Mouse (Mus musculus): ENCODE data around the gene Lysmd1.
"Not testable (repeated sequence)": the region's sequence is repeated elsewhere in the genome, so short reads cannot be mapped to it uniquely, and the experiment has no call there.

Lysmd1 gene

DNA sequence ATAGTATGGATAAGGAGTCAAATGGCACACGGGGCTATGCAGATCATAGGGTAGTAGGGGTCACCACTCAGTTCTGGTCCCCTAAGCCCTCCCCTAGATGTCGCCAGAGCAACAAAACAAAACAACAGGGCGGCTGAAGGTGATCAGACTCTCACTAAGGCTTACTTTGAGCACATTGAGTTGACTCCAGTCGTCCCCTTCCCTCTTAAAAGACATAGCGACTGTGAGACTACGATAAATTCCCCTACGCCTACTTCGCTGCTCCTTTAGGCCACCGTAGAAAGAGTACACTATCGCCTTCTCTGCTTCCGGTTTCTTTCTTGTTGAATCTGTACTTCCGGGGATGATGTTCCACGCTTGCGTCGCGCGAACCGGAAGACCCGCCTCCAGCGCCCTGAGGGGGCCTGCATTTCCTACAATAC is at the start of gene Lysmd1, which contains the start of gene Scnm1:
Lysmd1 (plus strand) TSS at position 409 of the 422 bp plus-strand sequence.
Scnm1 (minus strand) TSS at position 332 of the 422 bp plus-strand sequence.
- peak; percentile 97 for DNase-seq (ENCODE audit: low read depth, low spot score)

GRCm38 (mm10) chr3:95088071-95088470 is 45.8 kb upstream of the Lysmd1 start:
- DNase-seq (ENCODE audit: low read depth, low spot score): no peak

DNA sequence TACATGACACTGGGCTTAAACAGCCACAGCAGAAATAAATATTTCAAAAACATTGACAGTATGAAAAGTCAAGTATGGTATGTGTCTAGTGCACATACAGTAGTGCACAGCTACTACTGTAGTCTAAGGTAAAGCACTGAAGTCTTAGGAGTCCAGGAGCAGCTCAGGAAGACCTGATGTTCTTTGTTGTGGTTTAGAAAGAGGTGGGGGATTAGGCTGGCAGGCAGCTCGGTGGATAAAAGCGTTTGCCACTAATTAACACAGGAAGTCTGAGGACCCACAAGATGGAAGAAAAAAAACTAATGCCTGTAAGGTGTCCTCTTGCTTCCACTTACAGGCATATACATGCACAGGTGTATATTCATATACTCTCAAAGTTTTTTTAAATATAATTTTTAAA is 33.0 kb upstream of the Lysmd1 start:
- no peak for DNase-seq (ENCODE audit: low read depth, low spot score)

DNA sequence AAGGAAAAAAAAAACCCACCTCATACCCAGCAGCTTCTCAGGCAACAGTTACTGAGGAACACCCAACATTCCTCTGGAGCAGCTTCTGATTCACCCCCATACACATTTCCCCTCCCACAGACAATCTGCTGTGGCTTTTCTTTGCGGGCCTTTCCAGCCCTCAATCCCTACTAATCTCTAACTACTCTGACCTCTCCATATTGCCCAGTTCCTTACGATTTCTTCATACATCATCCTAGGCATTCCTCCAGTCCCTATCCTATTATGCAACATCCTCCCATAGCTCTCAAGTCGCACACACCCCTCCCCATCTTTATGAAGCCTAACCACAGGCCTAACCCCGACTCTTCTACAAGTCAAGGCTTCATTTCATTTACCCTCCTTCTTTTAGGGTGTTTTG is 28.8 kb upstream of the Lysmd1 start:
- DNase-seq (ENCODE audit: low read depth, low spot score): no peak

GRCm38 (mm10) chr3:95105586-95106337 is 28.1 kb upstream of the Lysmd1 start:
- no peak for DNase-seq (ENCODE audit: low read depth, low spot score)

DNA sequence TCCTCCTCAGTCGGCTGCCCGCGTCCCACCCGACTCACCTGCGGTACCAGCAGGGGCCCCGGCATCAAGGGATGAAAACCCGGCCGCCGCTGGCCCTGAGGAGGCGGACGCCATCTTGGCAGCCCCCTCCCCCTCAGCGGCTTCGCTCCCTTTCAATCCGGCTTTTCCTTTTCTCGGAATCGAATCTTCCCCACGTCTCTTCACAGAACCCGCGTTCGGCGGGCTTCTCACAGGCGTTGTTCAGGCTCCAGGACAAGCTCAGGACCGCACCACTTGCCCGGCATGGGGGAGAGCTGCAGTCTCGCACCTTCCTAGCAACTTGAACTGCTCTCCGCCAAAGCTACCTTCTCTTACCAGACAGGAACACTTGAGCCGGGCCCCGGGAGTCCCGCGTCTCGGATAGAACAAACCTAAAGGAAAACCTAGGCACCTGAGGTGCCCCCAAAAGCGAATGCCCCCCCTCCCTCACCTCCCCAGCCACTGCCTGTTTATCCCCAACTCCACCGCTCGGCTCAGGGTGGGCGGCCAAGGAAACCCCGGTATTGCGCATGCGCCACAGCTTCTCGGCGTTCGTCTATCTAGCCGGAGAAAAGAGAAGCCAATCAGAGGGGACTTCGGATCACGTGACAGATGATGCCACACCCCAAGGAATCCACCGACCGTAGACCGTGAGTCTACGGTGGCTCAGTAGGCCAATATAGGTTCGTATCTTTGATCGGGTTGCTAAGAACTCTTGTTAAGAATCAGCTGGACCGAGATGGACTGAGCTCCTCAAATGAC is 27.4 kb upstream of the Lysmd1 start, which contains the start of gene Pip5k1a:
Pip5k1a (minus strand) TSS at position 593 of the 780 bp plus-strand sequence.
- DNase-seq (ENCODE audit: low read depth, low spot score): peak; percentile 100

DNA sequence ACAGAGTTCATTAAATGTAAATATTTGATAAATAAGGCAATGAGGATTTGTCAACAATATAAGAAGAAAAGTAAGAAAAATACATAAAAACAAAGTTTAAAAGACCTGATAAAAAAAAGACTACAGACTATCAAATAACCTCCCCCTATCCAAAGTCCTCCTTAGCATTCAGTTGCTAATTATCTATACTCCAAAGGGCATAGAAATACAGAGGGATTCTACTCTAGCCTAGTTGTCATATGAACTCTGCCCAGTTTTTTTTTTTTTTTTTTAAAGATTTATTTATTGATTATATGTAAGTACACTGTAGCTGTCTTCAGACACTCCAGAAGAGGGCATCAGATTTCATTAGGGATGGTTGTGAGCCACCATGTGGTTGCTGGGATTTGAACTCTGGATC is 26.6 kb upstream of the Lysmd1 start:
- DNase-seq (ENCODE audit: low read depth, low spot score): not testable (repeated sequence)

- no peak for DNase-seq (ENCODE audit: low read depth, low spot score)
Observed at GRCm38 (mm10) chr3:95107898-95108297, 26.0 kb upstream of the Lysmd1 start.

- DNase-seq (ENCODE audit: low read depth, low spot score): peak; percentile 97
Observed at GRCm38 (mm10) chr3:95110911-95111726, 22.8 kb upstream of the Lysmd1 start, which contains the start of gene Vps72. Gene Vps72 (plus strand): TSS chr3:95111022.

DNA sequence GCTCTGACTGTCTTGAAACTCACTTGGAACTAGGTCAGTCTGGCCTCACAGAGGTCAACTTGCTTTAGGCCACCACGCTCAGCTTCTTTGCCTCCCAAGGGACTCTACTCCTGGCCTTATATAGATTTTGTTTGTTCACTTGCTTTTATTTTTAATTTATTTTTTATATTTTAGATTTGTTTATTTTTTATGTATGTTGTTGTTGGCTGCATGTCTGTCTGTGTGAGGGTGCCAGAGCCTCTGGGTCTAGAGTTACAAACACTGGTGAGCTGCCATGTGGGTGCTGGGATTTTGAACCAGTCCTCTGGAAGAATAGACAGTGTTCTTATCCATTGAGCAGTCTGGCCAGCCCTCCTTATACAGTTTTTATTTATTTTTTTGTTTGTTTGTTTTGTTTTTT is 21.1 kb upstream of the Lysmd1 start:
- no peak for DNase-seq (ENCODE audit: low read depth, low spot score)

- DNase-seq (ENCODE audit: low read depth, low spot score): no peak
Observed at GRCm38 (mm10) chr3:95117751-95118150, 16.1 kb upstream of the Lysmd1 start.

- DNase-seq (ENCODE audit: low read depth, low spot score): no peak
Observed at GRCm38 (mm10) chr3:95121580-95121979, 12.3 kb upstream of the Lysmd1 start.

DNA sequence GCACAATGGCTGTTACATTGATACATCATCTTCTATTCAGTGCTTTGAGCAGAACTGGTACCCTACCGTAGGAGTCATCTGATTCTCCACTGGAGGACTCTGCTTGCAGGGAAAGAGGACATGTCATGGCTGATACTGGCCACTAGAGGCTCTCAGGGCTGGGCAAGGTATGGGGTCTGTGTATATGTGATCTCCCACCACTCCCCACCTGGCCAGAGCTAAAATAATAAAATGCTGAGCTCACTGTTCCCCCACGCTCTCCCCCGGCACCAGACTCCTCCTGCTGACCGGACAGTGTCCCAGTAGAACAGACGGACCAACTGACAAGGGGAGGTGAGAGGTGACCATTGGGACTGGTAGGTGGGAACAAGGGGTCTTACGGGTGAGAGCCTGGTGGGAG is 9.6 kb upstream of the Lysmd1 start, which contains the start of gene Tmod4:
Tmod4 (plus strand) TSS at position 231 of the 400 bp plus-strand sequence.
- DNase-seq (ENCODE audit: low read depth, low spot score): peak; percentile 62

GRCm38 (mm10) chr3:95124972-95125371 is 8.9 kb upstream of the Lysmd1 start:
- no peak for DNase-seq (ENCODE audit: low read depth, low spot score)

DNA sequence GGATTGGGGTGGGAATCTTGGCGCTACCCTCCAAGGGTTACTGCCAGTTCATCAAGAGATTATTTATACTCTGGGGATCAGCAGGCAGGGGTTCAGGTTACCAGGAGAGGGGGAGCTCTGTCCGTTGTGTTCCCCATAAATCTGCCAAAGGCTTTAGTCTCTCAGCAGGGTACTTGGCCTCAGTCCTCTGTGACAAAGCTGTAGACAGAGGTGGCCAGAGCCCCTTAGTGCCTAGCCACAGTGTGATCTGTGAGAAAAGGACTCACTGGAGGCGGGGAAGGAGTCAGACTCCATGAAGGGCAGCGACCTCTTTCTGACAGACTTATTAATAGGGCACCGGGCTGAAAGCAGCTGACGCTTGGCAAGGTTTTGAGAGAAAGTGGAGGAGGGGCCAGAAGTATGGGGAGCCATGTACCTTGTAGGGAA is 4.6 kb upstream of the Lysmd1 start:
- DNase-seq (ENCODE audit: low read depth, low spot score): no peak

GRCm38 (mm10) chr3:95130081-95130480 is 3.8 kb upstream of the Lysmd1 start:
- no peak for DNase-seq (ENCODE audit: low read depth, low spot score)

DNA sequence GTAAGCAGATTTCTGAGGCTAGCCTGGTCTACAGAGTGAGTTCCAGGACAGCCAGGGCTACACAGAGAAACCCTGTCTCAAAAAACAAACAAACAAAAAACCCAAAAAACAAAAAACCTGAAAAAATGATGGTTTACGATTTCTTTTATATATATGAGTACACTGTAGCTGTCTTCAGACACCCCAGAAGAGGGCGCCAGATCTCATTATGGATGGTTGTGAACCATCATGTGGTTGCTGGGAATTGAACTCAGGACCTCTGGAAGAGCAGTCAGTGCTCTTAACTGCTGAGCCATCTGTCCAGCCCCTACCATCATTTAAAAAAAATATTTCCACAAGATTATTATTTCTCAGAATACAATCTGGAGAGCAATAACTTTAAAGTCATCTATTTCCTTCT is 1.5 kb upstream of the Lysmd1 start:
- not testable (repeated sequence) for DNase-seq (ENCODE audit: low read depth, low spot score)

GRCm38 (mm10) chr3:95133176-95133575 is 712 bp upstream of the Lysmd1 start:
- no peak for DNase-seq (ENCODE audit: low read depth, low spot score)

GRCm38 (mm10) chr3:95134133-95134532 is 245 bp downstream of the Lysmd1 start:
- not testable (repeated sequence) for DNase-seq (ENCODE audit: low read depth, low spot score)

DNA sequence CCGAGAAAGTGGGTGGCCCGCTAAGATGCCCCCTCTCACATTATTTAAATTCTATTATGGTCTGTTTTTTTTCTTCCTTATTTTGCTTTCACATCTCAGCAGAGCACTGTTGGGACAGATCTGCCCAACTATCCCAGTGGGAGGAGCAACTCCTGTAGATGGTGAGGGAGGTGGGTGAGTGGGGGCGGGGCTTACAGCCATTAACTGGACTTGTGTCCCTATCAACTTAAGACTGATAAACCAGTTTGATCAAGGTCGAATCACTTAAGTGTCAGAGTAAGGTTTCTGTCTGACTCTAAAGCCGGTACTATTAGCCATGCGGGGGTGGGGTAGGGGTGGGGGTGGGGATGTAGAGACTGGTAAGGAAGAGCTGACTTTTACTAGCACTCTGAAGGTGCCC is 1.1 kb downstream of the Lysmd1 start:
- peak; percentile 84 for DNase-seq (ENCODE audit: low read depth, low spot score)

GRCm38 (mm10) chr3:95135433-95136052 is 1.7 kb downstream of the Lysmd1 start:
- DNase-seq (ENCODE audit: low read depth, low spot score): no peak

All from R1 (cell line).